Mouse (Mus musculus): ENCODE measurements around the gene Plp1.

GRCm38 (mm10) chrX:136822371-136822770 lies at the start of gene Plp1:
- TF ChIP-seq CTCF (IDR thresholded peaks at IDR 0.05; ENCODE audit: extremely low read depth, insufficient read depth, insufficient read length, insufficient replicate concordance) (no peak), POLR2A (IDR thresholded peaks at IDR 0.05; ENCODE audit: low read depth, low read length) (no peak)
